Mouse (Mus musculus) liver, embryonic 16.5 days (tissue): ENCODE results near the gene Ciao1. TPM values are rescaled to one million over a fixed set of nuclear protein-coding genes. Genes with fewer than 3 reads are reported as not detected.
"Not testable (repeated sequence)": the region's sequence is repeated elsewhere in the genome, so short reads cannot be mapped to it uniquely, and the experiment has no call there.

Experiments
- ATAC-seq: fragments of 200-750 bp; cut with Nextera tagmentation; 2 replicates; pipeline ENCODE4 v1.8.0; 2017; ENCODE audit warnings: low read depth, mild to moderate bottlenecking, moderate number of reproducible peaks, moderate library complexity
- H3K27ac ChIP-seq: fragments of 300-500 bp; sonication (generic); 2 replicates; pipeline ENCODE4 v1.5.1; 2014; ENCODE audit warnings: mild to moderate bottlenecking, low read length
- H3K27me3 ChIP-seq: fragments of 300-500 bp; sonication (generic); 2 replicates; pipeline ENCODE4 v1.6.1; 2014; ENCODE audit warnings: low read depth, low read length, mixed read lengths; ENCODE audit not compliant: control insufficient read depth, insufficient read depth
- H3K36me3 ChIP-seq: fragments of 300-500 bp; sonication (generic); 2 replicates; pipeline ENCODE4 v1.6.1; 2014; ENCODE audit warnings: mild to moderate bottlenecking; ENCODE audit not compliant: control insufficient read depth, insufficient read depth
- H3K4me1 ChIP-seq: fragments of 300-500 bp; sonication (generic); 2 replicates; pipeline ENCODE4 v1.6.1; 2014; ENCODE audit warnings: low read depth, low read length, mixed read lengths; ENCODE audit not compliant: control insufficient read depth
- H3K4me2 ChIP-seq: fragments of 300-500 bp; sonication (generic); 2 replicates; pipeline ENCODE4 v1.6.1; 2014; ENCODE audit warnings: low read depth, low read length, mixed read lengths
- H3K4me3 ChIP-seq: fragments of 300-500 bp; sonication (generic); 2 replicates; pipeline ENCODE4 v1.5.1; 2014; ENCODE audit warnings: low read depth, mild to moderate bottlenecking, low read length
- H3K9ac ChIP-seq: fragments of 300-500 bp; sonication (generic); 2 replicates; pipeline ENCODE4 v1.6.1; 2014; ENCODE audit warnings: low read depth, low read length
- H3K9me3 ChIP-seq: fragments of 300-500 bp; sonication (generic); replicated peaks from 2 replicates; pipeline ENCODE4 v1.6.1; 2016; ENCODE audit warnings: low read length; ENCODE audit not compliant: control insufficient read depth
- WGBS: fragments of 180-500 bp; shearing (Covaris S2); extraction: QIAGEN DNeasy Blood & Tissue Kit; methylation state at CpG from one replicate; pipeline ENCODE4 v1.1.7; 2014; ENCODE audit not compliant: insufficient replicate concordance; 5-methylcytosine and 5-hydroxymethylcytosine counted together
- polyA plus RNA-seq: library from polyadenylated mRNA; unstranded; fragments of >200 nt; fragmentation: Nextera tagmentation; extraction: Ambion mirVana; gene quantifications from 2 replicates; pipeline ENCODE4 v1.2.1, GENCODE M21; 2015

Gene Ciao1
- polyA plus RNA-seq, result 34.7 and 39.8 TPM in 2 replicates

DNA sequence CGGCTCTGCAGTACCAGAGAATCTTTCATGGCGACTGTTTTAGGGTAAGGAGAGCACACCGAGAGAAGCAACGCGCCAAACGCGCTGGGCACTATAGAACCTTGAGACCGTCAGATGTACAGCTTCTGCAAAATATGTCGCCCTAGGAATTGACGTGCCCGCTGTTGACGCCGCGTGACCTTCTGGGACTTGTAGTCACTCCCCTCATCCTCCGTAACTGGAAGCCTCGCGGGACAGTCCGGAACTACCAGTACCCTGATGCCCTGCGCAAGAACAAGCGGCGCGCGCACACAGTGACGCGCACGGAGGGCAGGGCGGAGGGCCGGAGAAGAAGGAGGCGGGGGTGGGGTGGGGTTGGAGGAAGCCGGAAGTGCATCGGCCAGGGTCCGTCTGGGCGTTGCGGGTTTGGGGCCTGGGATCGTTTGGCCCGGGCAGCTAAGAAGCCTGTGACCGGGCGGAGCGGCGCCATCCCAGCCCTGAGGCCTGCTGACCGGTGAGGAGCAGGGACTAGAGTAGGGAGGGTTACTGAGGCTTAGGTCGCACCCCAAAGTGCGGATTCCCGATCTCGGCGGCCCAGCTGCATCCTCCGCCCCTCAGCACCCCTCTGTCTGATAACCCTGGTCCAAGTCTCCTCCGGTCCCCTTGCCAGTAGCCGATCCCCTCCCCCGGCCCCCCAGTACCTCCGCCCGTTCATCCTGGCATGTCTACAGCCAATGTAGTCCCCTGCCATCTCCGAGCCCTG is at the start of gene Ciao1, which contains the start of gene Tmem127:
TSS of gene Ciao1 (minus strand) at position 225 of the 742 bp plus-strand sequence.
TSS of gene Tmem127 (plus strand) at position 317 of the 742 bp plus-strand sequence.
- H3K9me3 ChIP-seq, result no peaks in the 10 kb centered on the region
- no peaks in the 10 kb centered on the region for H3K27me3 ChIP-seq
- peak within 1 kb of the TSS; percentile 95 for H3K9ac ChIP-seq
- peak within 1 kb of the TSS; percentile 94 for H3K4me2 ChIP-seq
- peak; percentile 98 for ATAC-seq
- 0% methylated on average over 51 of the region's 53 CpGs for WGBS
- peaks cover 35% of the 10 kb centered on the region for H3K4me1 ChIP-seq
- peak within 1 kb of the TSS; percentile 96 for H3K4me3 ChIP-seq
- H3K36me3 ChIP-seq, result peaks cover 15% of the 10 kb centered on the region
- peak within 1 kb of the TSS; percentile 88 for H3K27ac ChIP-seq

DNA sequence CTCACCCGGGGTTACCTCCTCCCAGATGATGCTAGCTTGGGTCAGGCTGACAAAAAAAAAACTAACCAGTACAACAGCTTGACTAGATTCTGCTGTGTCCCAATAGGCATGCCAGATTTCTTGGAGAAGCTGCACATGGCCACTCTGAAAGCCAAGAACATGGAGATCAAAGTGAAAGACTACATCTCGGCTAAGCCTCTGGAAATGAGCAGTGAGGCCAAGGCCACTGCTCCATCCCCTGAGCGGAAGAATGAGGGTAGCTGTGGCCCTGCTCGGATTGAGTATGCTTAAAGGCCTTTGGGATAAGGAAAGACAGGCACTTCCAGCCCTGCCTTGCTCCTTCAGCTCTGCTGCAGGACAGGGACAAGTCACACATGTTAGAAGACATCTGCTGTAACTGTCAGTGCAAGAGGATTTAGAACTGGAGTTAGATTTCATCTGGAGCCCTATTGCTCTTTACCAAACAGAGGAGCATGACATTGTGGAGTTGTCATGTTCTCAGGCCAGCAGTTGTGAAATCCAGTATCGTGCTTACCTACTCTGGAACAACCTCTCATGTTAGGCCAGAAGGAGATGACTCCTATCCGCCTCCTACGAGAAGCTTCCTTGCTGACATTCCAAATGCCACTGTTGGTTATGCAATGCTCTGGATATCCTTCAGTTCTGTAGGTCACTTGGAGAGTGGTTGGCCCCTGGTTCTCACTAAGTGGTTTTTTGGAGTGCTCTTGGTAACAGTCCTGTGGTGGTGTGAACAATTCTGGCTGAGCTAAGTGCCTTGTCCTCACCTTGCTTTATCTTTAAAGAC is 49.6 kb upstream of the Ciao1 start:
- WGBS, result 86% methylated on average over 7 of the region's 7 CpGs
- no peak for ATAC-seq
- Histone ChIP-seq H3K9ac (no peak overlapping the region), H3K4me2 (no peak overlapping the region), H3K27ac (no peak overlapping the region), H3K27me3 (no peaks in the 10 kb centered on the region), H3K9me3 (no peaks in the 10 kb centered on the region), H3K36me3 (peaks cover 47% of the 10 kb centered on the region), H3K4me1 (no peaks in the 10 kb centered on the region), H3K4me3 (no peak overlapping the region)

DNA sequence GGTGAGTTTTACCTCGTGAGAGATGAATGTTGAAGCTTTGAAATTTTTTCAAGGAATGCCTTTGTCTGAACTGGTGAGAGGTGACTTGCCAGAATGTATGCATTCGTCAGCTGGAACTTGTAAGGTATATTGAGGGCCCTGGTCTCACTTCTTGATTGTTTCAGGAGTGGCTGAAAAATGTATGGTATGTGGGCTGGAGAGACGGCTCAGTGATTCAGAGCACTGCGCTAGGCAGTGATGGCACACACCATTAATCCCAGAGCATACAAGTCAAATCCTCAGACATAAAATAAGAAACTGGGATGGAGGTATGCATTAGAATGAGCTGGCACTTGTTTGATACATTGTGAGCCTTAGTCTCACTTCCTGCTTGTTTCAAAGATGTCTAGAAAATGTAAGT is 44.6 kb upstream of the Ciao1 start:
- Histone ChIP-seq H3K36me3 (peaks cover 36% of the 10 kb centered on the region), H3K4me3 (no peak overlapping the region), H3K9me3 (no peaks in the 10 kb centered on the region), H3K27ac (no peak overlapping the region), H3K4me2 (no peak overlapping the region), H3K27me3 (no peaks in the 10 kb centered on the region), H3K9ac (no peak overlapping the region), H3K4me1 (no peaks in the 10 kb centered on the region)
- ATAC-seq, result no peak
- 82% methylated on average over 4 of the region's 4 CpGs for WGBS

DNA sequence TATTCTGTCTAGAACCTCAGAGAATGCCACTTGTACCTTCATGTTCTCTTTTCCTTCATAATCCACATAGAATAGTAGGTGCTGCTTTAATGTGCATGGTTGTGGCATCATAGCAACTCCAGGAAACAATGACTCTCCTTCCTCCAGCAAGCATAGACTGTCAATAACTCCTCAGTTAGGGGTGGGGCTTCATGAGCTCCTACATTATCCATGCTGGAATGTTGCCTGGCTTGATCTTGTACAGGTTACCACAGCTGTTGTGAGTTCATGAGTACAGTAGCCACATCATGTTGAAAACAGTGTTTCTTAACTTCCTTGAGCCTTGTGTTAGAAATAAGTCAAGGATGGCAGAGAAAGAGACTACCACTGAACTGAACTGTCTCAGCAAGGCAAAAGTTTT is 30.5 kb upstream of the Ciao1 start:
- Histone ChIP-seq H3K4me3 (no peak overlapping the region), H3K9me3 (no peaks in the 10 kb centered on the region), H3K27ac (peak overlapping the region; percentile 33; the same call in 1 of the 2 replicates), H3K36me3 (no peaks in the 10 kb centered on the region), H3K4me1 (peaks cover 17% of the 10 kb centered on the region), H3K27me3 (no peaks in the 10 kb centered on the region), H3K4me2 (no peak overlapping the region), H3K9ac (no peak overlapping the region)
- no peak for ATAC-seq

DNA sequence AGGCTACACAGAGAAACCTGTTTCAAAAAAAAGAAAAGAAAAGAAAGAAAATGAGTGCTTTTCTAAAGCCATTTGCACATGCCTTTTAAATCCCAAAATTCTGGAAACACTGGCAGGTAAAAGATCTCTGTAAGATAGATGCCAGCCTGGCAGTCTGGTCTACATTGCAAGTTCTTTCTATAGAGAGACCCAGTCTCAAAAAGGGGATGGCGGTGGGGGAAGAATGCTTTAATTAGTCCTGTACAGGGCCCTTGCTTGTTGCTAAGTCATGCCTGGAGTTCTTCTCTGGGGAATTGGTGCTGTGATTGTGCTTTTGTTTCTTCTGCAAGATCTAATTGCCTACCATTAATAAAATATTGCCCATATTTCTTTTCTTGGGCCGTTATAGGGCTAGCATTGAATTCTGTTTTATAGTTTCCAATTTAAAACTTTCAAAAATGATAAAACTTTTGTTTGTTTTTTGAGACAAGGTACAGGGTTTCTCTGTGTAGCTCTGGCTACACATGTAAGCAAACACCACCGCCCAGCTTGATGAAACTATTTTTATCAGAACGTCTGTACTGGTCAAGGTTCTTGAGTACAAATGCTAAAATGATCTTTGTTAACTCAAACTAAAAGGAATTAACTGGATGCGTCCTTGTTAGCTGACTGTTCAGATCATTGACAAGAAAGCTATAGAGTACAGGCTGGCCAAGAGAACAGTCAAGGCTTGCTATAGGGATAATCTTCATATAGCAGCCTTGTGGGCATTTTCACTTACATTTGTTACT is 28.1 kb upstream of the Ciao1 start:
- Histone ChIP-seq H3K27ac (no peak overlapping the region), H3K4me2 (no peak overlapping the region), H3K4me3 (no peak overlapping the region), H3K4me1 (peaks cover 25% of the 10 kb centered on the region), H3K9me3 (no peaks in the 10 kb centered on the region), H3K36me3 (no peaks in the 10 kb centered on the region), H3K27me3 (no peaks in the 10 kb centered on the region), H3K9ac (no peak overlapping the region)
- no peak for ATAC-seq
- 73% methylated on average over 5 of the region's 5 CpGs for WGBS

DNA sequence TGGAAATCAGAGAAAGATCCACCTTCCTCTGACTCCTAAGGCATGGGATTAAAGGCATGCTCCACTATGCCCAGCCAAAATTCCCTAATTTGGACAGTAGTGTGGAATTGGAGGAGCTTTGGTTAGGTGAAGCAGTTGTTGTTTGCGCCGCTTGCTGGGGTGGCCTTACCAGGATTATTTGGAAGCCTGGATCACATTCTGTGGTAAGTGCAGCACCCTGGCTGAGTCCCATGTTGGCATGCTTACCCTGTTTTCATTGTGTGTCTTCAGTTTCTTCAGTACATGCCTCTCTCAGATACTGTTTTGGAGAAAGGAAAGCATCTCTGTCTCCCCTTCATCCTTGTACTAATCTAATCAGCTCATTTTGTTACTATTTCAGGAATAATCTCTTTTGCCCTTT is 27.0 kb upstream of the Ciao1 start:
- H3K9me3 ChIP-seq, result no peaks in the 10 kb centered on the region
- no peak for ATAC-seq
- H3K4me2 ChIP-seq, result peak overlapping the region; percentile 15; the same call in 1 of the 2 replicates
- no peaks in the 10 kb centered on the region for H3K36me3 ChIP-seq
- H3K27ac ChIP-seq, result no peak overlapping the region; the same call in 1 of the 2 replicates
- 88% methylated on average over 2 of the region's 2 CpGs for WGBS
- no peak overlapping the region for H3K9ac ChIP-seq
- H3K27me3 ChIP-seq, result no peaks in the 10 kb centered on the region
- H3K4me3 ChIP-seq, result no peak overlapping the region
- H3K4me1 ChIP-seq, result peaks cover 25% of the 10 kb centered on the region

DNA sequence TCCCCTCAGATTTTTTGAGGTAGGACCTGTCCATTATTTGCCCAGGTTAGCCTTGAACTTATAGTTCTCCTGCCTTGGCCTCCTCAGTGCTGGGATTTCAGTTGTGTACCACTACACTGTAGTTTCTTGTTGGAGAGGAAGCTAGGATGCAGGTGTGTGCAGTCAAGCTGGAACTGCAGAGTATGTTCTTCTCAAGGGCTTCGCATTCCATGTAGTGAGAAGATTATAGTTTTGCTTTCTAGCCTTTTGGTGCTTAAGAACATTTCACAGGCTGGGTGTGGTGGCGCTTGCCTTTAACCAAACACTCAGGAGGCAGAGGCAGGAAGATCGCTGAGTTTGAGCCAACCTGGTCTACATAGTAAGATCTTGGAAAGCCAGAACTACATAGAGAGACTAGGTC is 25.2 kb upstream of the Ciao1 start:
- H3K4me1 ChIP-seq, result peaks cover 23% of the 10 kb centered on the region
- no peaks in the 10 kb centered on the region for H3K36me3 ChIP-seq
- H3K9me3 ChIP-seq, result no peaks in the 10 kb centered on the region
- no peaks in the 10 kb centered on the region for H3K27me3 ChIP-seq
- ATAC-seq, result no peak
- H3K4me3 ChIP-seq, result no peak overlapping the region
- no peak overlapping the region for H3K27ac ChIP-seq
- no peak overlapping the region for H3K4me2 ChIP-seq
- H3K9ac ChIP-seq, result no peak overlapping the region
- WGBS, result 91% methylated on average over 3 of the region's 3 CpGs

DNA sequence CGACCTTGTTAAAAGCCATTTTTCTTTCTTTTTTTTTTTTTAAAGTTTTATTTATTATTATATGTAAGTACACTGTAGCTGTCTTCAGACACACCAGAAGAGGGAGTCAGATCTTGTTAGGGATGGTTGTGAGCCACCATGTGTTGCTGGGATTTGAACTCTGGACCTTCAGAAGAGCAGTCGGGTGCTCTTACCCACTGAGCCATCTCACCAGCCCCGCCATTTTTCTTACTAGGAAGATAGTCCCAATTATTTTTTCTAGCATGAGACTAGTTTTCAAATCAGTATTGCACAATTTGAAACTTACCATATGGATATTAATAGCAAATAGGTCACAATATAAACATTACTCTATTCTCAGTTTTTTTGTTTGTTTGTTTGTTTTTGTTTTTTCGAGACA is 24.4 kb upstream of the Ciao1 start:
- not testable (repeated sequence) for ATAC-seq, H3K36me3 ChIP-seq, H3K9ac ChIP-seq, H3K27me3 ChIP-seq, H3K27ac ChIP-seq, H3K9me3 ChIP-seq
- 73% methylated on average over 4 of the region's 4 CpGs for WGBS
- Histone ChIP-seq H3K4me2 (peak overlapping the region; percentile 89), H3K4me1 (peaks cover 23% of the 10 kb centered on the region), H3K4me3 (peak overlapping the region; percentile 100; the same call in 1 of the 2 replicates)
